Mouse (Mus musculus) brain, embryonic 14.5 days (tissue): ENCODE measurements around the gene Erbb2. TPM values are rescaled to one million over a fixed set of nuclear protein-coding genes. Genes with fewer than 3 reads are reported as not detected.

Experiments used
- DNase-seq: peaks from one replicate; pipeline ENCODE4 v3.0.0-alpha.2; 2011; ENCODE audit warnings: low read depth
- CTCF ChIP-seq: fragments of 200-500 bp; IDR thresholded peaks from 2 replicates; pipeline ENCODE4 v1.5.1; 2012; ENCODE audit warnings: inconsistent platforms, mild to moderate bottlenecking, moderate library complexity, borderline replicate concordance; ENCODE audit not compliant: insufficient read depth, insufficient read length; ENCODE audit errors: extremely low read depth
- POLR2A ChIP-seq: fragments of 200-500 bp; IDR thresholded peaks from 2 replicates; pipeline ENCODE4 v1.6.1; 2012; ENCODE audit warnings: mild to moderate bottlenecking, inconsistent platforms, borderline replicate concordance; ENCODE audit not compliant: poor library complexity, insufficient read depth, insufficient read length, severe bottlenecking; ENCODE audit errors: extremely low read depth
- polyA plus RNA-seq: library from polyadenylated mRNA; depleted of rRNA; stranded (reverse); fragments of >200 nt; gene quantifications from 2 replicates; pipeline ENCODE4 v1.2.3, GENCODE M21; 2012

Gene Erbb2
- polyA plus RNA-seq, 1 experiment, result 10.4 TPM

DNA sequence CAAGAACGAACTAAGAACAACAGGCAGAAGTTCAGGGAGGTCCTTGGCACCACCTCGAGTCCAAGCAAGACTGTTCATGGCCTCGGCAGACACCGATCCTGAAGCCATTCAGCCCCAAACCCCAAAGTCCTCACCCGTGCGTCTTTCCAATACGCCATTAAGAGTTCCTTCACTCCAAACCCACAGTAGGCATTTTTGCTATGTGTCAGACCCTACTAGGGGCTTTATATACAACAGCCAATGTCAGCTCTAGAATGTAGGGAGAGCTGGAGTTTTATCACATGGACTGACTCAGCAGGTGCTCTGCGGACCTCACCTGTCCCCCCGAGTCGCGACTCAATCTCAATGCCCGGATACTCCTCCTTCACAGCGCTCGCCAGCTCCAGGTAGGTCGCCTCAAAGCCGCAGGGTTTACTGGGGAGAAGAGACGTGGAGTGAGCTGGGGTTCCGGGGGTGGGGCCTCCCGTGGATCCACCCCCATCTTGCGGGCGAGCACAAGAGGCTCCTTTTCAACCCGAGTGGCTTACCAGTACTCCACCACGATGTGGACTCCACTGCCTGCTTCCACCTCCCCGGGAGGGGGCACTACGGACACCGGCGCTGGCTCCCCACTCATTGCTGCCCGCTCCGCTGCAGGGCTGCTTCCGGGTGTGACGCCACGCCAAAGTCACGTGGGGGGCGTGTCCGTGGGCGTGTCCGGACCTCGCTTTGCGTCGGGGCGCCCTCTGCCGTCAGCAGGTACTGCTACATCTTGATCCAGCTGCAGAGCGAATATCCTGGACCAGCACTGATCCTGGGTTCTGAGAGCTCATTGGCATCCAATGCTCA lies 26.3 kb downstream of the Erbb2 start, which contains the start of gene Mien1:
Mien1 (minus strand) TSS at position 661 of the 828 bp plus-strand sequence.
- DNase-seq, result peak; percentile 97
- TF ChIP-seq CTCF (peak; percentile 93), POLR2A (peak; percentile 72; the same call in 1 of the 2 replicates)

DNA sequence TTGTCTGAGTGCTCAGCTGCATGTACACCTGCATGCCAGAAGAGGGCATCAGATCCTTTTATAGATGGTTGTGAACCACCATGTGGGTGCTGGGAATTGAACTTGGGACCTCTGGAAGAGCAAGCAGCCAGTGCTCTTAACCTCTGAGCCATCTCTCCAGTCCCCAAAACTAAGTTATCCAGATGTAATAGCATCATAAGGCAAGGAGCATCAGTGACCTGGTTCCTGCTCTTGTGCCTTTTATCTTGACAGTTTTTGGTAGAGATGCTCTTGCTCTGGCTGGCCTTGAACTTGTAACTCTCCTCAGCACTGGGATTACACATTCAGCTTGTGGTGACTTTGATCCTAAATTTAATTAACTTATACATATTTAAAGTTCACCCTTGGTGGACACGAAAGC lies 31.4 kb downstream of the Erbb2 start:
- no peak for DNase-seq

DNA sequence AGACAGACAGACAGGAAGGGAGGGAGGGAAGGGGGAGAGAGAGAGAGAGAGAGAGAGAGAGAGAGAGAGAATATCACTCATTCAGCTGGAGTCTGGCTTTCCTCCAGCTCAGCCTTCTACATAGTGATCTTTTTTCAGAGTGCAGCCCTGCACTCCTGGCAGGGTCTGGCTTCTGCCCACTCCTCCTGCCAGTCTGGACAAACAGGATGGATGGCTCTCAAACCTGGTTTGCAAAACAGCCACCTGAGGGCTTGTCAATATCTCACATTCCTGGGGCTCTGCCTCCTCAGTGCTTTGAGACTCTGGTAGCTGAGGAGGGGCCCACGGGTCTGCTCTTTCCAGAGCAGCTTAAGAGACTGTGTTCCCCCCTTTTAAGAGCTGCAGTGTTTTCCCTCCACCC lies 33.0 kb downstream of the Erbb2 start:
- TF ChIP-seq CTCF (no peak), POLR2A (no peak)
- no peak for DNase-seq

More for the DNA sequence above, 31.4 kb downstream of the Erbb2 start:
- TF ChIP-seq POLR2A (no peak), CTCF (no peak)

DNA sequence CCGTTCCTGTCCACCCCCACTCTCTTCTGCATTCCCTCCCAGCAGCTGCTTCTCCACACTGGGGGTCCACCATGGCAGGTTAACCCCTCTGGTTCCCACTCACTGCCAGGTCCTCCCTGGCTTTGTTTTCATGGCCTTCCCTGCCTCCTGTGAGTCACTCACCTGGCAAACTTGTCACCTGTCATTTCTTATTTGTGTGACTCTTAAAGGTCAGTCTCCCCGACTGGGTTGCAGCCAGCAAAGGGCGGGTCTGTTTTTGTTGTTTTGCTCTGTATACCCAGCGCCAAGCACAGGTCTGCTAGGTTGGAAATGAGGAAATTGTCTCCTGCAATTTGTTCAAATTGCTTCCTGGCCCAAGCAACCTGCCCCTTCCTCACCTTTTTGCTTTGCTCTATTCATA lies 33.4 kb downstream of the Erbb2 start:
- TF ChIP-seq POLR2A (no peak), CTCF (no peak)
- no peak for DNase-seq

DNA sequence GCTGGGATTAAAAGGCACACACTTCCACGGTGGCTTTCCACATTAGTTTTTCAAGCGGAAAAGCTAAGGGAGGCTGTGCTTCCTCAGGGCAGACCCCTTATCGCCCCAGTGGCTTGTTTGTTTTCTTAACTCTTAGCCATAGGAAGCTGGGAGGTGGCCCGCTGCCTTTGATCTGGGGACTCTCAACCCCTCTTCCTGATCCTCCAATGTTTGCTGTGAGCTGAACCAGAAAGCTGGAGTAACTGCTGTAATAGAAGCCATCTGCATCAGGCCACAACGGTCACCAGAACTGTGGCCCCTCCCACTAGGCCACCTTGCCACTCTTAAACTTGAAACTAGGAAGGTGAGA lies 33.9 kb downstream of the Erbb2 start, which contains the start of gene Grb7:
Grb7 (plus strand) TSS at position 182 of the 349 bp plus-strand sequence.
- TF ChIP-seq POLR2A, result no peak
- no peak for TF ChIP-seq CTCF
- DNase-seq, result no peak

DNA sequence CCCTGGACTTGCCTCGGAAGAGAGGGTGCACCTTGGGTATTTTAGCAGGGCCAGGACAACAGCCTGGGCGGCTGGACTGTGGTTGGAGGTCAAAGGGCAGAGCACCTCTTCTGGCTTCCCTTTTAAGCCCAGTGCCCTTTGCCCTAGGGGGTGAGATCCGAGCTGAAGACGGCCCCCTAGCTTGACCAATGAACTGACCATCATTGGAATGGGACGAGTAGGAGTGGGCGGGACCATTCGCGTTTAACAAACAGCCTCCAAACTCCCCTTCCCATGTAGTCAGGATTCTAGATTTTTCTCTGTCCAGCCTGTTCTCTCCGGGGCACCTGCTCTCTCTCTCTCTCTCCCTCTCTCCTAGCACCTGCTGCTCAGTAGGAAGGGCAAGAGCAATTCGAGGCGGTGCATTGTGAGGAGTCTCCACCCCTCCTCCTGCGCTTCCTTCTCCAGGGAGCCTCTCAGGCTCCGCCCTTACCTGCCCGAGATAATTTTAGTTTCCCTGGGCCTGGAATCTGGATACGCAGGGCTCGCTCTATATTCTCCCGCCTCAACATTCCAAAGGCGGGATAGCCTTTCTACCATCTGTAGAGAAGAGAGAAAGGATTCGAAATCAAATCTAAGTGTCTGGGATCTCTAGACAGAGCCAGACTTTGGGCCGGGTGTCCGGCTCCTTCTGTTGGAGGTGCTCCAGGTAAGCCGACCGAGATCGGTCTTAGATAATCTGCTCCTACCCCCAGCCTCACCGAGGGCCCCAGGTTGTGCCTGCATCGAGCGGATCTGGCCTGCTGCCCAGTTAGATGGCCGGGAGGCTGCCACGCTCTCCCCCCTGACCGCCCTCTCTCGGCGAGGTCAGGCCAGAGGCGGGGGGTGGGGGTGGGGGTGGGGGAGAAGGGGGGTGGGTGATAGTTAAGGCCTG lies 34.5 kb downstream of the Erbb2 start:
- DNase-seq, result no peak
- no peak for TF ChIP-seq POLR2A
- TF ChIP-seq CTCF, result no peak

DNA sequence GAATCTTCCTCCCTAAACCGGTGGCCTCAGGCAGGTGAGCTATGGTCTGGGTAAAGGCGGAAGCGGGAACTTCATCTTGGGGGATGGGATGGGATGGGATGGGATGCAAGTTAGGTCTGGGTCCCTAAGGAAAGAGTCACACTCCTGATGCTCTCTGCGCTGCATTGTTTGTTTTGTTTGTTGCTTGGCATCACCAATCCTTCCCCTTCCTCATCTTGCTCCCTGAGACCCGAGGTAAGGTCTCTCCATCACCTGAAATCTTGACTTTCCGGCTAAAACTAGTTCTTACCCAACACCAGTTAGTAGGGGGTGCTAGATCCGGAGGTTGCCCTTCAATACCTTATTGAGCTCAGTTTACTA lies 35.2 kb downstream of the Erbb2 start:
- TF ChIP-seq POLR2A (no peak), CTCF (no peak)

DNA sequence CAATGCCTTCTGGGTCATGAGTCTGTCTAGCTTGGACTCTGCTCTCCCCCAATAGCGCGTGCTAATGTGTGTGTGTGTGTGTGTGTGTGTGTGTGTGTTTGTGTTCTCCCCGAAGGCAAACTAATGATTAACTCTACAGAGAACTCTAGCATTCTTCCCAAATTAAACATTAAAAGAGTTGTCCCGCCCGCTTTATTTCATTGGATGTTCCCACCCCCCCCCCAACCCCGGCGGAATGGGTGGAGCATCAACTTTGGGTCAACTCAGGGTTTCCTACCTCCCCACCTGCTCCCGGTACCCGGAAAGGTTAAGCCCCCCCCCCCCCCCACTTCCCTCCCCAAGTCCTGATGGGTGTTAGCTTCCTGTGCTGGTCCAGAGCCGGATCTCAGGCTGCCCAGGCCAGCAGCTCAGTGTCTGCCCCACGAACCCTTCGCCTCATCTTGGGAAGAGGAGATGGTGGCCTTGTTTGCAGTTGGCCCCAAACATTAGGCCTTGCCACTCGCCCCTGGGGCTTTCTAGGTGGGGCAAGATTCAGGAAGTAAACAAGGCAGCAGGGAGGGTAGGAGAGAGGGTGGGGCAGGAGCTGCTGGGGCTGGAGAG lies 36.0 kb downstream of the Erbb2 start:
- no peak for DNase-seq
- TF ChIP-seq CTCF (no peak), POLR2A (no peak)

More for the DNA sequence above, 35.2 kb downstream of the Erbb2 start:
- DNase-seq, result no peak

DNA sequence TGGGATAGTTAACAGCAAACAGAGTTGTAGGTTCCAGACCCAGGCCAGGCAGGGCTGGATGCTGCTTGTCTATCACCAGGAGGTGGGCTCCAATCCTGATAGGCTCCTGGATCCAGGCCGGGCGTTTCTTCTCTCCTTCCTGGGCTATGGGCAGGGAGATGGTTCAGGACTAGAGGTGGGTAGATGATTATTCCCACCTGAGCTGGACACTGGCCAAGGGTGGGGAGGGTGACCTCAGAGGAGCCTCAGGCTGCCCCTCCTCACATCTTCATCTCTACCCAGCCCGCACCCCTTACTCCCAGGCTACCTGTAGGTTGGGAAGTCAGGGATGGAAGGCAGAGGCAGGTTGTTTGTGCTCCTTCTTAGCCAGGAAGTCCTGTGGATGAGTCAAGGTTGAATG lies 37.1 kb downstream of the Erbb2 start:
- DNase-seq, result no peak
- no peak for TF ChIP-seq POLR2A
- TF ChIP-seq CTCF, result no peak

DNA sequence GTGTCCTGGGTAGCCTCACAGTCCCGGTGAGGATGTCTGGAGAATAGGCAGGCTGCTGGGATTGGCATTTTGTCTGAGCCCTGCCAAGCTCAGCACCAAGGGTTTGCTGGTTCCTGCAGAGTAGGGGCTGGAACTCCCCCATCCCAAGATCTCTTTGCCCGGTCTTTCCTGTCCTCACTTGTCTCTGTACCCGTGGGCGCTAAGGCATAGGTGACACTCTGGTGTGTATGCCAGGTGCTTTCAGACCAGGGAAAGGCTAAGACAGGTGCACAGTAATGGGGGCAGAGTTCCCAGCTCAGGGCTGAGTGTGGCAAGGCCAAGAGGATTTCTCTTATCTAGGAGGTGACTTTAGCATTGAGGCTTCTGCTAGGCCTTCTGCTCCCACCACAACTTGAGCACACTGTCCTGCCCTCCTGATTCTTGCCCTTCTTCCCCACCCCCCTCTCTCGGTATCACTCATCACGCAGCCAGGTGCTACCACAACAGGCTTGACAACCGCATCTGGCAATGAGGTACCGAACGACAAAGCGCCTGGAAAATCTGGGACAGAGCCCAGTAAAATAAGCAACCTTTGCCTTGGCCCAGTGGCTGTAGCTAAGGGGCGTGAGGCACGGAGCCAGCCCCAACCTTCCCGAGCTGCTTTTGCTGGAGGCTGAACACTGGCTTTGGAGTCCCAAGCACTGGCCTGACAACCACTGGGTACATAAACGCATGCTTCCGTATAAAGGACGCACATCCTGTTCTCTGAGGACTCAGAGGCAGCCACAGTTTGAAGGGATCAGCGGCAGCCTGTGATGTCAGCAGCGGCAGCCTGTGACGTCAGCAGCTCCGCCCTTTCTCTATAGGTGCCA lies 37.9 kb downstream of the Erbb2 start:
- TF ChIP-seq CTCF (no peak), POLR2A (no peak)
- DNase-seq, result no peak

DNA sequence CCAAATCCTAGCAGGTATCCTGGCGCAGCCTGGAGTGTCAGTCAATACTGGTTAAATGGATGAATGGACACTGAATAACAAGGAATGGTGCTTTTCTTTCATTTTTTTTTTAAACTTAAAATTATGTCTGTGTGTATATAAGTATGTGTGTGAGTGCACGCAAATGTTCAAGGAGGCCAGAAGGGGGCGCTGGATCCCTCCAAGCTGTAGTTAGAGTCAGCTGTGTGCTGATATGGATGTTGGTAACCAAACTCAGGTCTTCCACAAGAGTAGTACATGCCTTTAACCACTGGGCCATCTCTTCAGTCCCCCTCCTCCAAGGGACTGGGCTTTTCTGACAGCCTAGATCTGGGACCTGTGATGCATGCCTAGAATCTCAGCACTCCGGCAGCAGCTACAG lies 43.2 kb downstream of the Erbb2 start:
- no peak for DNase-seq
- TF ChIP-seq CTCF (no peak), POLR2A (no peak)
